Mouse (Mus musculus): Measurements from ENCODE around the gene Pcnx3. TPM values are rescaled to one million over a fixed set of nuclear protein-coding genes. Genes with fewer than 3 reads are reported as not detected.

The Pcnx3 gene
- total and polyA plus RNA-seq, 3 experiments, result 17.5 to 40.1 (median 18.6) TPM

DNA sequence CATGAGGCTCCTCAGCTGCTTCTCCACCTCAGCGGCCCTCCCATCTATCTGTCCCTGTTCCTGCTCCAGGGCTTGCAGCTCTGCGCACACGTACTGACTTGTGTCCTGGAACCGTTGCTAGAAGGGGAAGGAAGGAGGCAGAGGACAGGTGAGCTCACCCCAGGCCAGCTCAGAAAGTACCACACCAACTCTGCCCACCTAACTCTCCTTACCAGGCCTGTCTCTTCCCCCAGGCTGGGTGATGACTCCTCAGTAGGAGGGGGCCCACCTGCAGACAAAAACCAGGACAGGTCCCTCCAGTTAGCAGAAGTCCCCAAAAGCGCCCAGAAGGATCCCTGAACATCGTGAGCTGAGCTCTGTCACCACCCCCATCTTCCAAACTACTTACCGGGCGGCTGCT, 21.9 kb upstream of the Pcnx3 start:
- H3K4me1 ChIP-seq (ENCODE audit: control insufficient read depth, insufficient read depth, low read length), result peaks cover 9% of the 10 kb centered on the region
- H3K4me3 ChIP-seq, result no peak overlapping the region
- H3K9ac ChIP-seq (ENCODE audit: low read depth, low read length), result no peak overlapping the region
- TF ChIP-seq EP300 (IDR thresholded peaks at IDR 0.05; ENCODE audit: insufficient read depth, low read depth, low read length), result no peak
- no peak for TF ChIP-seq POLR2A (IDR thresholded peaks at IDR 0.05; ENCODE audit: insufficient read depth, low read depth, low read length)
- TF ChIP-seq CTCF (IDR thresholded peaks at IDR 0.05), result no peak
- 91% methylated on average over 8 of the region's 8 CpGs for WGBS
- intact Hi-C loops (cut with DNase I), result loop anchor here (2.0 kb wide), 1 partner anchor 70 kb away; no protein-coding TSS in a partner anchor
- DNase-seq, result no peak
- H3K79me2 ChIP-seq (replicated peaks; ENCODE audit: control insufficient read depth, insufficient read depth, low read length), result no peaks in the 10 kb centered on the region
- H3K27ac ChIP-seq, result no peak overlapping the region
- peaks cover 4% of the 10 kb centered on the region; the same call in 1 of the 2 replicates for H3K36me3 ChIP-seq (ENCODE audit: control insufficient read depth, insufficient read depth, low read length)
- no peaks in the 10 kb centered on the region for H3K27me3 ChIP-seq (ENCODE audit: control insufficient read depth, insufficient read depth, low read length)

- Histone ChIP-seq H3K9ac (ENCODE audit: low read depth, low read length) (no peak overlapping the region), H3K79me2 (replicated peaks; ENCODE audit: control insufficient read depth, insufficient read depth, low read length) (no peaks in the 10 kb centered on the region), H3K36me3 (ENCODE audit: control insufficient read depth, insufficient read depth, low read length) (peaks cover 4% of the 10 kb centered on the region; the same call in 1 of the 2 replicates), H3K4me1 (ENCODE audit: control insufficient read depth, insufficient read depth, low read length) (peaks cover 11% of the 10 kb centered on the region), H3K27me3 (ENCODE audit: control insufficient read depth, insufficient read depth, low read length) (no peaks in the 10 kb centered on the region), H3K27ac (no peak overlapping the region), H3K4me3 (no peak overlapping the region)
- intact Hi-C loops (cut with DNase I), result loop anchor here (2.0 kb wide), 1 partner anchor 71 kb away; no protein-coding TSS in a partner anchor
- DNase-seq, result no peak
- TF ChIP-seq POLR2A (IDR thresholded peaks at IDR 0.05; ENCODE audit: insufficient read depth, low read depth, low read length) (no peak), CTCF (IDR thresholded peaks at IDR 0.05) (no peak), EP300 (IDR thresholded peaks at IDR 0.05; ENCODE audit: insufficient read depth, low read depth, low read length) (no peak)
- WGBS, result 94% methylated on average over 6 of the region's 6 CpGs
These were observed 21.4 kb upstream of the Pcnx3 start for GRCm38 (mm10) chr19:5710068-5710467.

GRCm38 (mm10) chr19:5704801-5705571, 16.3 kb upstream of the Pcnx3 start:
- intact Hi-C loops (cut with DNase I), result no loop called here
- H3K36me3 ChIP-seq (ENCODE audit: control insufficient read depth, insufficient read depth, low read length), result no peaks in the 10 kb centered on the region
- H3K4me3 ChIP-seq, result no peak overlapping the region
- H3K27ac ChIP-seq, result peak overlapping the region; percentile 13; the same call in 1 of the 2 replicates
- 23% methylated on average over 10 of the region's 10 CpGs for WGBS
- no peaks in the 10 kb centered on the region for H3K27me3 ChIP-seq (ENCODE audit: control insufficient read depth, insufficient read depth, low read length)
- no peak overlapping the region for H3K9ac ChIP-seq (ENCODE audit: low read depth, low read length)
- DNase-seq, result peak in 1 of 2 experiments; percentile 44
- H3K4me1 ChIP-seq (ENCODE audit: control insufficient read depth, insufficient read depth, low read length), result peaks cover 3% of the 10 kb centered on the region
- TF ChIP-seq POLR2A (IDR thresholded peaks at IDR 0.05; ENCODE audit: insufficient read depth, low read depth, low read length), result no peak
- no peak for TF ChIP-seq EP300 (IDR thresholded peaks at IDR 0.05; ENCODE audit: insufficient read depth, low read depth, low read length)
- no peak for TF ChIP-seq CTCF (IDR thresholded peaks at IDR 0.05)
- no peaks in the 10 kb centered on the region for H3K79me2 ChIP-seq (replicated peaks; ENCODE audit: control insufficient read depth, insufficient read depth, low read length)

DNA sequence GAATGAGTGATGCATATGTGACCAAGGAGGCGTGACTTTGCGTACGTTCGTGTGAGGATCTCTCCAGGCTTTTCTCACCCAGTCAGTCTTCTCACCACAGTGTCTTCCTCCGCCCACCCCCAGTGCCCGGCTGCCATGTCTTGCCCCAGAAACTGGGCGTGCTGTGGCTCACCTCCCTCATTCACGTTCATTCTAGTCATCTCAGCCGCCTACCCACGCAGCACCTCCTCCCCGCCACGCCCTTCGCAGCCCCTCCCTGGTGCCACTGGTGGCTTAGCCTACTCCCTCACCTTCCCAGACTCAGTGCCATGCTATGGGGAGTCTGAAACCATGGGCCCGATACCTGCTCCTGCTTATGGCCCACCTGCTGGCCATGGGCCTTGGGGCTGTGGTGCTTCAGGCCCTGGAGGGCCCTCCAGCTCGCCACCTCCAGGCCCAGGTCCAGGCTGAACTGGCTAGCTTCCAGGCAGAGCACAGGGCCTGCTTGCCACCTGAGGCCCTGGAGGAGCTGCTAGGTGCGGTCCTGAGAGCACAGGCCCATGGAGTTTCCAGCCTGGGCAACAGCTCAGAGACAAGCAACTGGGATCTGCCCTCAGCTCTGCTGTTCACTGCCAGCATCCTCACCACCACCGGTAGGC, 15.6 kb upstream of the Pcnx3 start, which contains the start of gene Kcnk7:
Gene Kcnk7 (plus strand): TSS at position 205 of the 638 bp plus-strand sequence.
- no peaks in the 10 kb centered on the region for H3K36me3 ChIP-seq (ENCODE audit: control insufficient read depth, insufficient read depth, low read length)
- peaks cover 3% of the 10 kb centered on the region for H3K4me1 ChIP-seq (ENCODE audit: control insufficient read depth, insufficient read depth, low read length)
- intact Hi-C loops (cut with DNase I), result no loop called here
- peak within 1 kb of the TSS; percentile 13; the same call in 1 of the 2 replicates for H3K27ac ChIP-seq
- H3K4me3 ChIP-seq, result no peak within 1 kb of the TSS
- H3K27me3 ChIP-seq (ENCODE audit: control insufficient read depth, insufficient read depth, low read length), result no peaks in the 10 kb centered on the region
- H3K9ac ChIP-seq (ENCODE audit: low read depth, low read length), result no peak within 1 kb of the TSS
- TF ChIP-seq EP300 (IDR thresholded peaks at IDR 0.05; ENCODE audit: insufficient read depth, low read depth, low read length), result no peak
- no peak for TF ChIP-seq POLR2A (IDR thresholded peaks at IDR 0.05; ENCODE audit: insufficient read depth, low read depth, low read length)
- TF ChIP-seq CTCF (IDR thresholded peaks at IDR 0.05), result no peak
- 61% methylated on average over 17 of the region's 17 CpGs for WGBS
- H3K79me2 ChIP-seq (replicated peaks; ENCODE audit: control insufficient read depth, insufficient read depth, low read length), result no peaks in the 10 kb centered on the region
- DNase-seq, result peak in 1 of 2 experiments; percentile 25

DNA sequence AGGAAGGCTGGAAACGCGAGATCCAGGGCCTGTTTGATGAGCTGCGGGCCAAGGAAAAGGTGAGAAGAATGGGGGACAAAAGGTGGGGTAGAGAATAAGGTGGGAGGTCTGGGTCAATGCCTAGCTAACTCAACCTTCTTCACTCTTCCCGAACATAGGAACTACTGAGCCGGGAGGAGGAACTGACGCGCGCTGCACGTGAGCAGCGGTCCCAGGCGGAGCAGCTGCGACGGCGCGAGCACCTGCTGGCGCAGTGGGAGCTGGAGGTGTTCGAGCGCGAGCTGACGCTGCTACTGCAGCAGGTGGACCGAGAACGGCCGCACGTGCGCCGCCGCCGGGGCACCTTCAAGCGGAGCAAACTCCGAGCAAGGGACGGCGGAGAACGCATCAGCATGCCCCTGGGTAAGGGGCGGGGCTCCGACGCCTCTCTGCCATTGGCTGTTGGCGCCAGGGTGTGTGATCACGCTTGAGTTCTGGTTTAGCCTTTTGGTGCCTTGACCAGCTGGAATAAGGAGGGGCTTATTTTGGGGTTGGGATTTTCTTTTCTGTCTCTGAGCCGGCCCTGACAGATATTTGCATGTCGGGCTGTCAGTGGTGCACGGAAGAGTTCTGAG, 7.2 kb upstream of the Pcnx3 start:
- no peak overlapping the region for H3K27ac ChIP-seq
- H3K27me3 ChIP-seq (ENCODE audit: control insufficient read depth, insufficient read depth, low read length), result no peaks in the 10 kb centered on the region
- intact Hi-C loops (cut with DNase I), result loop anchor here (5.0 kb wide), 1 partner anchor 171 kb away; no protein-coding TSS in a partner anchor
- H3K4me1 ChIP-seq (ENCODE audit: control insufficient read depth, insufficient read depth, low read length), result peaks cover 13% of the 10 kb centered on the region
- 73% methylated on average over 41 of the region's 41 CpGs for WGBS
- TF ChIP-seq EP300 (IDR thresholded peaks at IDR 0.05; ENCODE audit: insufficient read depth, low read depth, low read length) (no peak), POLR2A (IDR thresholded peaks at IDR 0.05; ENCODE audit: insufficient read depth, low read depth, low read length) (no peak), CTCF (IDR thresholded peaks at IDR 0.05) (no peak)
- DNase-seq, result no peak
- H3K79me2 ChIP-seq (replicated peaks; ENCODE audit: control insufficient read depth, insufficient read depth, low read length), result peaks cover 5% of the 10 kb centered on the region
- no peaks in the 10 kb centered on the region; the same call in 1 of the 2 replicates for H3K36me3 ChIP-seq (ENCODE audit: control insufficient read depth, insufficient read depth, low read length)
- H3K9ac ChIP-seq (ENCODE audit: low read depth, low read length), result no peak overlapping the region
- H3K4me3 ChIP-seq, result no peak overlapping the region
